Mouse (Mus musculus) liver, embryonic 14.5 days (tissue): ENCODE measurements around the gene Gm49395.

Experiments
- CTCF ChIP-seq: IDR thresholded peaks from 2 replicates; pipeline ENCODE4 v1.5.1; 2016; ENCODE audit warnings: antibody characterized with exemption, low read depth, control low read depth
- EP300 ChIP-seq: IDR thresholded peaks from 2 replicates; pipeline ENCODE4 v1.6.1; 2016; ENCODE audit warnings: antibody characterized with exemption, low read depth

- TF ChIP-seq CTCF (no peak), EP300 (no peak)
These were observed 49.2 kb downstream of the Gm49395 start for GRCm38 (mm10) chr13:115052568-115052967.
